Mouse (Mus musculus): Measurements from ENCODE around the gene Hlcs. TPM values are rescaled to one million over a fixed set of nuclear protein-coding genes. Genes with fewer than 3 reads are reported as not detected.

Gene Hlcs
- total RNA-seq, 2 experiments from 2014 or later, result 14.8 to 22.8 TPM

DNA sequence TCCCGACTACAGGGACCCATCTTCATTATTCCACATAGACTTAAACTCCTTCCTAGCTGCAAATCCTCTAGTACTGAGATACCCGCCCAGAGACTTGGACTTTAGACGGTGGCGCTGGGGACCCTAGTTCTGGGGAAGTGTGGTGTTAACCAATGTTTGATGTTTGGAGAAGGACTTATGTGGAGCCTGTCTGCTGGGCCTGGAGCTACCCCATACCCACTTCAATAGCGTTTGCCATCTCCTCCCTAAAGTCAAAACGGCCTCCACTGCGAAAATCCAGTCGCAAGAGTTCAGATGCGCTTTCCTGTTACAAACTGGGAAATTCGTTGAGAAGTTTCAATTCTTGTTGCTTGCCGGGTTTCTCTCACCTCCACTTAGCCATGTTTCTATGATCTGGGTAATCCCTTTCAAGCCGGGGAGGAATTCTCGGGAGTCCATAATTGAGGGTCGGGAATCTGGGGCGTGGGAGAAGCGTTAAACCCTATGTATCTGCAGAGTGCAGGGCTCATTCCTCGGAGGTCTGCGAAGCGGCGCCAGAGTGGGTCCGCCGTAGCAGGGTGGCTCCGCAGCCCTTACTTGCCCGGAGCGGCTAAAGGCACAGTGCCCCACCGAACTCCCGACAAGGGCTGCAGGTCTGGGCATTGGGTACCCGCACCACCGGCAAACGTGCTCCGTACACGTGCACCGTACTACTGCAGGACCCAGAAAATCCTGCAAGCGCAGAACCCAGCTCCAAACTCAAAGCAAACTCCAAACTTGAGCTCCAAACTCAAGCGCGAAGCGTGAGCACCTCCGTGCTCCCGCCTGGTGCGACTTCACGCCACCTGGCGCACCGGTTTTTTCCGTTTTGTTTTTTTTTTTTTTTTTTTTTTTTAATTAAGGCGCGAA, 230.2 kb downstream of the Hlcs start:
- ATAC-seq (ENCODE audit: poor library complexity, severe bottlenecking), result no peak

GRCm38 (mm10) chr16:94081996-94082708, 231.2 kb downstream of the Hlcs start:
- ATAC-seq (ENCODE audit: poor library complexity, severe bottlenecking), result no peak

DNA sequence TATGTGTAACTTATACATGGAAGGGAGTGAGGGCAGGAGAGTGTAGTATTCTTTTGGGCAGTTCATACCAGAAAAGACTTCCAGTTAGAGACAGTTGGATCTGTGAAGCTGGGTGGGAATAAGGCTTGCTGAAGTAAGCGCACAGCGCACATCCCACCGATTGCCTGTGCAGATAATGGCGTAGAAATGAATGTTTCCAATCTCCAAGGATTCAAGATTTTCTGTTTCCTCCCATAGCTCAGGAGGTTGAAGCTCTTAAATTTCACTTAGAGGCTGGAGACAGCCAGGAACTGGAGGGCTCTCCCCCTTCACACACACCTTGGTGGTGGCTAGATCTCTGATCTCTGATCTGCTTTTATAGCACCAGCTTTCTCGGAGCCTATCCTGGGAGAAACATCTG, 231.8 kb downstream of the Hlcs start:
- ATAC-seq (ENCODE audit: poor library complexity, severe bottlenecking), result no peak

GRCm38 (mm10) chr16:94079856-94080555, 233.4 kb downstream of the Hlcs start:
- no peak for ATAC-seq (ENCODE audit: poor library complexity, severe bottlenecking)

DNA sequence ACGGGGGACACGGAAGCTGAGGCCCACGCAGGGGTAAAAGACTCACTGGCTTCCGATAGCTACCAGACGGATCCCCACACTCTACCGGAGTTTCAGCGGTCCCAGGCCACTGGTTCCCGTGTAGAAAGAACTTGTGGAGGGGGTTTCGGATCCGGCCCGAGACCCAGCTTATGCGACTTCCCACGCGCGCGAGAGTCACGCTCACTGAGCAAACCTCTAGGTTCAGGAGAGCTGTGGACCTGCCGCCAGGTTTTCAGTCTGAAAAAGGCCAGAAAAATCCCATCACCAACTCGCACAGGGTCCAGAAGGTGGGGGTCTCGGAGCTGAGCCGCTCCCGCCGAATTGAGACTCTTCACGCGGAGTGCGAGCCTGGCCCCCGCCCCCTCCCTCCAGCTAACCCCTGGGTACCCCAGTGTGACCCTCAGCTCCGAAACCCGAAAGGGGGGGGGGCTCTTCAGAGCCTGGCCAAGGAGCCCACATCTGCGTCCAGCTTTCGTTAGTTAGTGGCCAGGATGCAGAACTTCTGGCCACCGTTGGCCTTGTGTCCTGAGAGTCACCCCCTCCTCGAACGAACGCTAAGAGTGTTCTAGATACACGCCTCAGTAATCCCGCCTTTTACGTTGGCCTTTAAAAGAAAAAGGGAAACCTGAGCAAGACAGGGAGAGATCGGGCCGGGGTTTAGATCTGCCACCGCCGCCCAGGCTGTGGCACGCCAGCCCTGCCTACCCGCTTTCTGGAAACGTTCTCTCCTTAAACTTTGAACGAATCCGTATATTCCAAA, 234.1 kb downstream of the Hlcs start:
- 0 out of 2 replicates have a peak, but pooled peaks have one; percentile 15 for ATAC-seq (ENCODE audit: poor library complexity, severe bottlenecking)

Other genes starting within 250 kb of the Hlcs start
- gene Sim2, start 228.6 kb downstream of the Hlcs start, total RNA-seq (2015), result not detected in 2 replicates
- gene Sim2, start 228.6 kb downstream of the Hlcs start, total RNA-seq (2017), result not detected in 2 replicates
- gene Ripply3, start 14.8 kb upstream of the Hlcs start, total RNA-seq (2015), result 0.23 TPM in 1 of 2 replicates, not detected in the other
- gene Ripply3, start 14.8 kb upstream of the Hlcs start, total RNA-seq (2017), result not detected in 2 replicates
- gene Ttc3, start 57.0 kb upstream of the Hlcs start, total RNA-seq (2015), result 12.0 and 19.7 TPM in 2 replicates
- gene Ttc3, start 57.0 kb upstream of the Hlcs start, total RNA-seq (2017), result 39.3 and 56.6 TPM in 2 replicates
- 9.9 and 11.1 TPM in 2 replicates for gene Pigp, start 58.3 kb upstream of the Hlcs start, total RNA-seq (2015)
- gene Pigp, start 58.3 kb upstream of the Hlcs start, total RNA-seq (2017), result 4.8 and 10.2 TPM in 2 replicates
- gene Vps26c, start 213.3 kb upstream of the Hlcs start, total RNA-seq (2015), result 39.2 and 43.3 TPM in 2 replicates
- gene Vps26c, start 213.3 kb upstream of the Hlcs start, total RNA-seq (2017), result 45.6 and 46.0 TPM in 2 replicates